Mouse (Mus musculus) heart, embryonic 12.5 days (tissue): ENCODE measurements around the gene Rimbp3. TPM values are rescaled to one million over a fixed set of nuclear protein-coding genes. Genes with fewer than 3 reads are reported as not detected.
A peak's percentile ranks its signal among the peaks of the same experiment; 100 is the strongest.
"Not testable (repeated sequence)": the region's sequence is repeated elsewhere in the genome, so short reads cannot be mapped to it uniquely, and the experiment has no call there.

Source experiments
- ATAC-seq: fragments of 200-750 bp; cut with Nextera tagmentation; 2 replicates; pipeline ENCODE4 v1.8.0; 2017; ENCODE audit warnings: moderate TSS enrichment, moderate library complexity; ENCODE audit not compliant: insufficient number of reproducible peaks, low FRiP score
- H3K27ac ChIP-seq: fragments of 300-500 bp; sonication (generic); 2 replicates; pipeline ENCODE4 v1.5.1; 2016; ENCODE audit warnings: mild to moderate bottlenecking, moderate library complexity; ENCODE audit not compliant: poor library complexity, severe bottlenecking
- H3K27me3 ChIP-seq: fragments of 300-500 bp; sonication (generic); replicated peaks from 2 replicates; pipeline ENCODE4 v1.6.1; 2016; ENCODE audit warnings: mild to moderate bottlenecking, moderate library complexity
- H3K36me3 ChIP-seq: fragments of 300-500 bp; sonication (generic); 2 replicates; pipeline ENCODE4 v1.6.1; 2016; ENCODE audit warnings: mild to moderate bottlenecking, moderate library complexity
- H3K4me1 ChIP-seq: fragments of 300-500 bp; sonication (generic); replicated peaks from 2 replicates; pipeline ENCODE4 v1.6.1; 2016; ENCODE audit warnings: mild to moderate bottlenecking
- H3K4me2 ChIP-seq: fragments of 300-500 bp; sonication (generic); 2 replicates; pipeline ENCODE4 v1.6.1; 2016; ENCODE audit warnings: mild to moderate bottlenecking, moderate library complexity
- H3K4me3 ChIP-seq: fragments of 300-500 bp; sonication (generic); 2 replicates; pipeline ENCODE4 v1.5.1; 2016; ENCODE audit warnings: mild to moderate bottlenecking
- H3K9ac ChIP-seq: fragments of 300-500 bp; sonication (generic); 2 replicates; pipeline ENCODE4 v1.6.1; 2016; ENCODE audit warnings: mild to moderate bottlenecking, moderate library complexity
- H3K9me3 ChIP-seq: fragments of 300-500 bp; sonication (generic); replicated peaks from 2 replicates; pipeline ENCODE4 v1.6.1; 2016; ENCODE audit warnings: mild to moderate bottlenecking, moderate library complexity
- WGBS: fragments of 180-500 bp; shearing (Covaris S2); methylation state at CpG from one replicate; pipeline ENCODE4 v1.1.7; 2016; 5-methylcytosine and 5-hydroxymethylcytosine counted together
- polyA plus RNA-seq: library from polyadenylated mRNA; unstranded; fragments of >200 nt; fragmentation: Nextera tagmentation; extraction: Ambion mirVana; gene quantifications from 2 replicates; pipeline ENCODE4 v1.2.1, GENCODE M21; 2016

Gene Rimbp3
- polyA plus RNA-seq, 1 experiment from 2014 or later, result 0.26 TPM

- H3K36me3 ChIP-seq, result no peaks in the 10 kb centered on the region
- no peaks in the 10 kb centered on the region for H3K9me3 ChIP-seq
- no peaks in the 10 kb centered on the region for H3K27me3 ChIP-seq
- H3K27ac ChIP-seq, result no peak overlapping the region
- H3K4me2 ChIP-seq, result no peak overlapping the region
- no peak overlapping the region for H3K9ac ChIP-seq
- no peak overlapping the region for H3K4me3 ChIP-seq
- 20% methylated on average over 7 of the region's 7 CpGs for WGBS
- H3K4me1 ChIP-seq, result peaks cover 12% of the 10 kb centered on the region
- no peak for ATAC-seq
Observed at GRCm38 (mm10) chr16:17220127-17220733, 11.8 kb downstream of the Rimbp3 start.

GRCm38 (mm10) chr16:17222197-17222596 lies 13.8 kb downstream of the Rimbp3 start:
- H3K27ac ChIP-seq, result no peak overlapping the region
- H3K9me3 ChIP-seq, result no peaks in the 10 kb centered on the region
- H3K4me1 ChIP-seq, result peaks cover 12% of the 10 kb centered on the region
- H3K9ac ChIP-seq, result no peak overlapping the region
- H3K4me2 ChIP-seq, result no peak overlapping the region
- no peaks in the 10 kb centered on the region for H3K27me3 ChIP-seq
- 25% methylated on average over 25 of the region's 25 CpGs for WGBS
- H3K4me3 ChIP-seq, result no peak overlapping the region
- no peaks in the 10 kb centered on the region for H3K36me3 ChIP-seq
- peak; percentile 100 for ATAC-seq

- H3K4me2 ChIP-seq, result no peak overlapping the region
- ATAC-seq, result no peak
Observed at GRCm38 (mm10) chr16:17225584-17225983, 17.2 kb downstream of the Rimbp3 start.

GRCm38 (mm10) chr16:17226496-17226895 lies 18.1 kb downstream of the Rimbp3 start:
- no peak overlapping the region for H3K27ac ChIP-seq
- H3K4me2 ChIP-seq, result no peak overlapping the region
- H3K4me3 ChIP-seq, result no peak overlapping the region
- H3K36me3 ChIP-seq, result no peaks in the 10 kb centered on the region
- no peaks in the 10 kb centered on the region for H3K4me1 ChIP-seq
- no peaks in the 10 kb centered on the region for H3K27me3 ChIP-seq
- peaks cover 3% of the 10 kb centered on the region; the same call in 1 of the 2 replicates for H3K9me3 ChIP-seq
- H3K9ac ChIP-seq, result no peak overlapping the region
- no peak for ATAC-seq

More at GRCm38 (mm10) chr16:17225584-17225983, 17.2 kb downstream of the Rimbp3 start:
- peaks cover 3% of the 10 kb centered on the region; the same call in 1 of the 2 replicates for H3K9me3 ChIP-seq
- H3K4me3 ChIP-seq, result no peak overlapping the region
- H3K27ac ChIP-seq, result no peak overlapping the region
- 86% methylated on average over 5 of the region's 5 CpGs for WGBS
- H3K9ac ChIP-seq, result no peak overlapping the region
- no peaks in the 10 kb centered on the region for H3K27me3 ChIP-seq
- no peaks in the 10 kb centered on the region for H3K36me3 ChIP-seq
- peaks cover 2% of the 10 kb centered on the region for H3K4me1 ChIP-seq

GRCm38 (mm10) chr16:17231523-17231922 lies 23.1 kb downstream of the Rimbp3 start:
- not testable (repeated sequence) for H3K27me3 ChIP-seq, H3K4me2 ChIP-seq, H3K9ac ChIP-seq, H3K4me3 ChIP-seq, H3K36me3 ChIP-seq, H3K27ac ChIP-seq, ATAC-seq, H3K9me3 ChIP-seq
- WGBS, result 91% methylated on average over 2 of the region's 2 CpGs
- peaks cover 27% of the 10 kb centered on the region for H3K4me1 ChIP-seq

- Histone ChIP-seq H3K4me3 (peak within 1 kb of the TSS; percentile 92), H3K27ac (peak within 1 kb of the TSS; percentile 91), H3K4me1 (peaks cover 39% of the 10 kb centered on the region), H3K27me3 (no peaks in the 10 kb centered on the region), H3K36me3 (no peaks in the 10 kb centered on the region), H3K4me2 (peak within 1 kb of the TSS; percentile 90), H3K9me3 (peaks cover 3% of the 10 kb centered on the region; the same call in 1 of the 2 replicates), H3K9ac (peak within 1 kb of the TSS; percentile 94)
- peak; percentile 99 for ATAC-seq
- whole genome bisulfite sequencing, result 2% methylated on average over 59 of the region's 59 CpGs
Observed at GRCm38 (mm10) chr16:17232794-17233701, 24.6 kb downstream of the Rimbp3 start, which contains the start of gene Hic2. TSS of gene Hic2 (plus strand) at chr16:17233572.

GRCm38 (mm10) chr16:17233702-17234498 lies 25.5 kb downstream of the Rimbp3 start:
- under 1% methylated on average over 60 of the region's 62 CpGs for WGBS
- Histone ChIP-seq H3K27me3 (no peaks in the 10 kb centered on the region), H3K4me2 (peak overlapping the region; percentile 90), H3K4me3 (peak overlapping the region; percentile 92), H3K27ac (peak overlapping the region; percentile 91), H3K36me3 (no peaks in the 10 kb centered on the region), H3K9me3 (peaks cover 3% of the 10 kb centered on the region; the same call in 1 of the 2 replicates), H3K9ac (peak overlapping the region; percentile 94), H3K4me1 (peaks cover 48% of the 10 kb centered on the region)
- peak; percentile 63 for ATAC-seq

GRCm38 (mm10) chr16:17234499-17234895 lies 26.1 kb downstream of the Rimbp3 start:
- Histone ChIP-seq H3K9ac (peak overlapping the region; percentile 94), H3K9me3 (peaks cover 3% of the 10 kb centered on the region; the same call in 1 of the 2 replicates), H3K4me1 (peaks cover 53% of the 10 kb centered on the region), H3K27ac (peak overlapping the region; percentile 91), H3K4me3 (peak overlapping the region; percentile 92), H3K36me3 (no peaks in the 10 kb centered on the region), H3K4me2 (peak overlapping the region; percentile 90), H3K27me3 (no peaks in the 10 kb centered on the region)
- WGBS, result under 1% methylated on average over 12 of the region's 12 CpGs
- ATAC-seq, result no peak

- 35% methylated on average over 9 of the region's 9 CpGs for WGBS
- H3K4me1 ChIP-seq, result peaks cover 59% of the 10 kb centered on the region
- H3K9me3 ChIP-seq, result no peaks in the 10 kb centered on the region
- ATAC-seq, result no peak
- no peaks in the 10 kb centered on the region for H3K36me3 ChIP-seq
- H3K4me3 ChIP-seq, result peak overlapping the region; percentile 92
- H3K27ac ChIP-seq, result peak overlapping the region; percentile 91; the same call in 1 of the 2 replicates
- peak overlapping the region; percentile 94 for H3K9ac ChIP-seq
- H3K27me3 ChIP-seq, result no peaks in the 10 kb centered on the region
- H3K4me2 ChIP-seq, result peak overlapping the region; percentile 90
Observed at GRCm38 (mm10) chr16:17234916-17235665, 26.7 kb downstream of the Rimbp3 start.

- WGBS, result 40% methylated on average over 3 of the region's 3 CpGs
- Histone ChIP-seq H3K27ac (no peak overlapping the region), H3K4me3 (no peak overlapping the region), H3K4me1 (peaks cover 67% of the 10 kb centered on the region), H3K4me2 (no peak overlapping the region), H3K9ac (no peak overlapping the region), H3K36me3 (no peaks in the 10 kb centered on the region), H3K27me3 (no peaks in the 10 kb centered on the region), H3K9me3 (no peaks in the 10 kb centered on the region)
- ATAC-seq, result no peak
Observed at GRCm38 (mm10) chr16:17237634-17238033, 29.2 kb downstream of the Rimbp3 start.
